Mouse (Mus musculus) CH12.LX (cell line): ENCODE data around the gene Pabpn1. TPM values are rescaled to one million over a fixed set of nuclear protein-coding genes. Genes with fewer than 3 reads are reported as not detected.

Source experiments
- DNase-seq: peaks from one replicate; pipeline ENCODE4 v3.0.0-alpha.2; 2013; ENCODE audit errors: extremely low read depth
- H3K27ac ChIP-seq: 2 replicates; pipeline ENCODE4 v1.5.1; 2012; ENCODE audit warnings: low read depth, mild to moderate bottlenecking, control low read depth, moderate library complexity; ENCODE audit not compliant: insufficient read depth
- H3K27me3 ChIP-seq: replicated peaks from 2 replicates; pipeline ENCODE3; 2012; ENCODE audit warnings: inconsistent platforms
- H3K36me3 ChIP-seq, 2 experiments: replicated peaks in 1 of 2; 2 replicates each; pipeline versions ENCODE3 to v1.6.1; 2012; ENCODE audit warnings: inconsistent platforms in 1 of 2, low read length in 1 of 2, mild to moderate bottlenecking in 1 of 2, mixed read lengths in 1 of 2, moderate library complexity in 1 of 2; ENCODE audit not compliant: control insufficient read depth in 1 of 2, insufficient read depth in 1 of 2
- H3K4me1 ChIP-seq, 2 experiments: 2 replicates each; pipeline ENCODE4 v1.6.1; 2012; ENCODE audit warnings: inconsistent platforms in 1 of 2, moderate library complexity in 1 of 2; ENCODE audit not compliant: insufficient read depth in 2 of 2, control insufficient read depth in 1 of 2
- H3K4me2 ChIP-seq: 2 replicates; pipeline ENCODE4 v1.6.1; 2012; ENCODE audit warnings: low read depth, mild to moderate bottlenecking, control low read depth; ENCODE audit not compliant: poor library complexity, insufficient read depth, severe bottlenecking
- H3K4me3 ChIP-seq, 3 experiments: fragments of 150-350 bp in 1 of 3; sonication (generic) in 1 of 3; replicated peaks in 1 of 3; 2 replicates each; pipeline versions ENCODE3 to v1.5.1; 2011 to 2012; ENCODE audit warnings: low read depth in 2 of 3, low read length in 2 of 3, mild to moderate bottlenecking in 2 of 3, moderate library complexity in 2 of 3, control low read depth in 1 of 3, improper control_type of control experiment in 1 of 3, inconsistent platforms in 1 of 3, mixed read lengths in 1 of 3; ENCODE audit not compliant: poor library complexity in 1 of 3
- H3K79me2 ChIP-seq: replicated peaks from 2 replicates; pipeline ENCODE4 v1.6.1; 2012; ENCODE audit warnings: mild to moderate bottlenecking, moderate library complexity; ENCODE audit not compliant: control insufficient read depth, poor library complexity, insufficient read depth, severe bottlenecking; ENCODE audit errors: extremely low read depth
- H3K9ac ChIP-seq: 2 replicates; pipeline ENCODE4 v1.6.1; 2012; ENCODE audit warnings: low read depth, mild to moderate bottlenecking, control low read depth, moderate library complexity; ENCODE audit not compliant: insufficient read depth
- H3K9me3 ChIP-seq: replicated peaks from 2 replicates; pipeline ENCODE3; 2012; ENCODE audit warnings: low read length, inconsistent platforms, mixed read lengths
- BHLHE40 ChIP-seq: IDR thresholded peaks from 2 replicates; pipeline ENCODE4 v1.6.1; 2011; ENCODE audit warnings: mild to moderate bottlenecking, low read depth, low read length, improper control_type of control experiment
- CHD1 ChIP-seq: IDR thresholded peaks from 2 replicates; pipeline ENCODE4 v1.6.1; 2012; ENCODE audit warnings: low read depth, low read length, improper control_type of control experiment, inconsistent platforms
- CHD2 ChIP-seq: IDR thresholded peaks from 2 replicates; pipeline ENCODE4 v1.6.1; 2011; ENCODE audit warnings: low read length, improper control_type of control experiment
- CTCF ChIP-seq, 2 experiments: IDR thresholded peaks in 1 of 2; conservative IDR thresholded peaks in 1 of 2; 2 replicates each; pipeline ENCODE4 v1.5.1; 2011 to 2012; ENCODE audit warnings: low read depth in 2 of 2, low read length in 2 of 2, improper control_type of control experiment in 1 of 2, inconsistent platforms in 1 of 2, mild to moderate bottlenecking in 1 of 2, moderate library complexity in 1 of 2
- E2F4 ChIP-seq: IDR thresholded peaks from 2 replicates; pipeline ENCODE4 v1.6.1; 2011; ENCODE audit warnings: low read depth, low read length, improper control_type of control experiment; ENCODE audit not compliant: insufficient replicate concordance
- ELF1 ChIP-seq: IDR thresholded peaks from 2 replicates; pipeline ENCODE4 v1.6.1; 2014; ENCODE audit warnings: low read depth, mild to moderate bottlenecking, inconsistent platforms, low read length, improper control_type of control experiment
- EP300 ChIP-seq: IDR thresholded peaks from 2 replicates; pipeline ENCODE4 v1.6.1; 2011; ENCODE audit warnings: low read length, improper control_type of control experiment
- ETS1 ChIP-seq: conservative IDR thresholded peaks from 2 replicates; pipeline ENCODE4 v1.6.1; 2012; ENCODE audit warnings: low read depth, mild to moderate bottlenecking, inconsistent platforms, low read length, improper control_type of control experiment, moderate library complexity
- GABPA ChIP-seq: IDR thresholded peaks from 2 replicates; pipeline ENCODE4 v1.6.1; 2012; ENCODE audit warnings: low read depth, low read length, improper control_type of control experiment, inconsistent platforms; ENCODE audit not compliant: insufficient replicate concordance
- HCFC1 ChIP-seq: IDR thresholded peaks from 2 replicates; pipeline ENCODE4 v1.6.1; 2012; ENCODE audit warnings: low read depth, mild to moderate bottlenecking, inconsistent platforms, low read length, improper control_type of control experiment
- IRF4 ChIP-seq: IDR thresholded peaks from 2 replicates; pipeline ENCODE4 v1.6.1; 2014; ENCODE audit warnings: low read depth, mild to moderate bottlenecking, inconsistent platforms, low read length, improper control_type of control experiment
- JUN ChIP-seq: IDR thresholded peaks from 2 replicates; pipeline ENCODE4 v1.6.1; 2011; ENCODE audit warnings: low read depth, mild to moderate bottlenecking, low read length, improper control_type of control experiment, moderate library complexity; ENCODE audit not compliant: insufficient read depth
- JUND ChIP-seq: conservative IDR thresholded peaks from 2 replicates; pipeline ENCODE4 v1.6.1; 2011; ENCODE audit warnings: low read depth, low read length, improper control_type of control experiment
- KAT2A ChIP-seq: IDR thresholded peaks from 2 replicates; pipeline ENCODE4 v1.6.1; 2012; ENCODE audit warnings: low read length, improper control_type of control experiment, inconsistent platforms; ENCODE audit not compliant: insufficient replicate concordance
- MAFK ChIP-seq: IDR thresholded peaks from 2 replicates; pipeline ENCODE4 v1.6.1; 2011; ENCODE audit warnings: low read length, improper control_type of control experiment; ENCODE audit not compliant: insufficient replicate concordance
- MAX ChIP-seq: IDR thresholded peaks from 2 replicates; pipeline ENCODE4 v1.6.1; 2011; ENCODE audit warnings: low read length, improper control_type of control experiment
- MAZ ChIP-seq: IDR thresholded peaks from 2 replicates; pipeline ENCODE4 v1.6.1; 2012; ENCODE audit warnings: low read depth, mild to moderate bottlenecking, inconsistent platforms, low read length, improper control_type of control experiment, moderate library complexity
- MEF2A ChIP-seq: IDR thresholded peaks from 2 replicates; pipeline ENCODE4 v1.6.1; 2014; ENCODE audit warnings: low read depth, mild to moderate bottlenecking, inconsistent platforms, low read length, improper control_type of control experiment, borderline replicate concordance
- MXI1 ChIP-seq: IDR thresholded peaks from 2 replicates; pipeline ENCODE4 v1.6.1; 2011; ENCODE audit warnings: mild to moderate bottlenecking, low read depth, low read length, improper control_type of control experiment
- MYC ChIP-seq: IDR thresholded peaks from 2 replicates; pipeline ENCODE4 v1.6.1; 2011; ENCODE audit warnings: low read depth, mild to moderate bottlenecking, improper control_type of control experiment, low read length
- NELFE ChIP-seq: IDR thresholded peaks from 2 replicates; pipeline ENCODE4 v1.6.1; 2011; ENCODE audit warnings: low read depth, low read length, improper control_type of control experiment
- NRF1 ChIP-seq: IDR thresholded peaks from 2 replicates; pipeline ENCODE4 v1.6.1; 2014; ENCODE audit warnings: low read depth, mild to moderate bottlenecking, inconsistent platforms, low read length, improper control_type of control experiment, moderate library complexity
- PAX5 ChIP-seq: IDR thresholded peaks from 2 replicates; pipeline ENCODE4 v1.6.1; 2012; ENCODE audit warnings: low read length, inconsistent platforms, mixed read lengths
- POLR2A ChIP-seq: IDR thresholded peaks from 2 replicates; pipeline ENCODE4 v1.6.1; 2011; ENCODE audit warnings: low read depth, mild to moderate bottlenecking, improper control_type of control experiment, low read length
- POLR2AphosphoS2 ChIP-seq: IDR thresholded peaks from 2 replicates; pipeline ENCODE4 v1.6.1; 2011; ENCODE audit warnings: low read depth, low read length, improper control_type of control experiment
- RAD21 ChIP-seq: IDR thresholded peaks from 2 replicates; pipeline ENCODE4 v1.6.1; 2011; ENCODE audit warnings: low read depth, mild to moderate bottlenecking, low read length, improper control_type of control experiment, moderate library complexity
- RCOR1 ChIP-seq: conservative IDR thresholded peaks from 2 replicates; pipeline ENCODE4 v1.6.1; 2012; ENCODE audit warnings: low read depth, mild to moderate bottlenecking, inconsistent platforms, low read length, improper control_type of control experiment
- SIN3A ChIP-seq: IDR thresholded peaks from 2 replicates; pipeline ENCODE4 v1.6.1; 2012; ENCODE audit warnings: low read length, improper control_type of control experiment, inconsistent platforms
- SMC3 ChIP-seq: IDR thresholded peaks from 2 replicates; pipeline ENCODE4 v1.6.1; 2011; ENCODE audit warnings: low read depth, low read length, improper control_type of control experiment
- TBP ChIP-seq: conservative IDR thresholded peaks from 2 replicates; pipeline ENCODE4 v1.6.1; 2011; ENCODE audit warnings: low read depth, low read length, improper control_type of control experiment
- TCF12 ChIP-seq: IDR thresholded peaks from 2 replicates; pipeline ENCODE4 v1.6.1; 2014; ENCODE audit warnings: low read depth, mild to moderate bottlenecking, inconsistent platforms, low read length, improper control_type of control experiment
- UBTF ChIP-seq: IDR thresholded peaks from 2 replicates; pipeline ENCODE4 v1.6.1; 2012; ENCODE audit warnings: low read depth, mild to moderate bottlenecking, inconsistent platforms, low read length, improper control_type of control experiment, moderate library complexity
- USF1 ChIP-seq: IDR thresholded peaks from 2 replicates; pipeline ENCODE4 v1.6.1; 2014; ENCODE audit warnings: low read depth, mild to moderate bottlenecking, inconsistent platforms, low read length, improper control_type of control experiment
- USF2 ChIP-seq: conservative IDR thresholded peaks from 2 replicates; pipeline ENCODE4 v1.6.1; 2011; ENCODE audit warnings: low read depth, low read length, improper control_type of control experiment
- ZC3H11A ChIP-seq: IDR thresholded peaks from 2 replicates; pipeline ENCODE4 v1.6.1; 2012; ENCODE audit warnings: low read depth, mild to moderate bottlenecking, inconsistent platforms, low read length, improper control_type of control experiment
- ZKSCAN1 ChIP-seq: IDR thresholded peaks from 2 replicates; pipeline ENCODE4 v1.6.1; 2012; ENCODE audit warnings: low read depth, inconsistent platforms, low read length, improper control_type of control experiment, borderline replicate concordance
- ZMIZ1 ChIP-seq: IDR thresholded peaks from 2 replicates; pipeline ENCODE4 v1.6.1; 2012; ENCODE audit warnings: low read depth, mild to moderate bottlenecking, inconsistent platforms, low read length, improper control_type of control experiment
- ZNF384 ChIP-seq: IDR thresholded peaks from 2 replicates; pipeline ENCODE4 v1.6.1; 2012; ENCODE audit warnings: low read depth, low read length, improper control_type of control experiment, inconsistent platforms
- dilution Hi-C: fragments of 300-500 bp; cut with MboI; formaldehyde crosslinking; loops from 2 replicates; pipeline ENCODE4 v1.14.3; 2020; ENCODE audit warnings: low sequenced_read_pairs; ENCODE audit not compliant: extremely low pct_unique_long_range_greater_than_20kb, extremely low pct_ligation_motif_present
- in situ Hi-C: fragments of 300-500 bp; cut with MboI; formaldehyde crosslinking; loops from 3 replicates; pipeline ENCODE4 v1.14.3; 2019; ENCODE audit warnings: low sequenced_read_pairs, low pct_ligation_motif_present, low pct_unique_long_range_greater_than_20kb, mixed read lengths
- polyA plus RNA-seq: library from polyadenylated mRNA; unstranded; fragments of >175 nt; gene quantifications from 2 replicates; pipeline ENCODE4 v1.2.1, GENCODE M21; 2012; ENCODE audit warnings: low read depth; ENCODE audit not compliant: insufficient read length
- total RNA-seq, 2 experiments: library from RNA; depleted of rRNA; stranded (reverse); fragments of 300-350 nt in 1 of 2; fragments of >200 nt in 1 of 2; gene quantifications; 2 replicates each; pipeline ENCODE4 v1.2.3; 2012 to 2014

The Pabpn1 gene
- total and polyA plus RNA-seq, 3 experiments: 56.8 to 275 (median 88.0) TPM

DNA sequence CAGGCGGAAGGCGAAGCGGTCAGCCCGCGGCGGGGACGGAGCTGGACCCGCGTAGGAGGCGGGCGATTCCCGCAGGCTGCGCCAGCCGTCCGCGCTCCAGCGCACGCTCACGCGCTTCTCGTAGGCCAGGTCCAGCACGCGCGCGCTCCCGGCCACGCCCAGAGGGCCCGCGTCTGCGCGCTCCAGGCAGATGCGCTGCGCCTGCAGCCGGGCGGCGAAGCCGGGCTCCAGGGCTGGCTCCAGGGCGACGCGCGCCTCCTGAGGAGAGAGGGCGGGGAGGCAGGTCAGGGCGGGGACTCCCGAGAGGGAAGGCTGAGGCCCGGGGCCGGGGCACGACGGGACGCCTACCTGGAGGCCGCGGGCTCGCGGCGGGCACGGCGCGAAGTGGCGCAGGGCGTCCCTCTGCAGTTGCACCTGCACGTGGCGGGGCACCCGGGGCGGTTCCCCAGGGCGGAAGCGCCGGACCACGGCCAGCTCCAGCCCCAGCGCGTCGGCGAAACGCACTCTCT lies 15.7 kb upstream of the Pabpn1 start:
- Histone ChIP-seq H3K27ac (no peak overlapping the region), H3K36me3 (no peaks in the 10 kb centered on the region), H3K4me1 (peaks cover 2 to 14% of the 10 kb centered on the region in 2 experiments), H3K9me3 (no peaks in the 10 kb centered on the region), H3K27me3 (peaks cover 35% of the 10 kb centered on the region), H3K4me2 (peak overlapping the region; percentile 46), H3K79me2 (no peaks in the 10 kb centered on the region), H3K4me3 (peak overlapping the region; percentile 49 to 96 (median 66)), H3K9ac (peak overlapping the region; percentile 75)
- peak; percentile 76 for DNase-seq
- TF ChIP-seq MAFK (no peak), BHLHE40 (peak; percentile 88), TBP (no peak), KAT2A (no peak), ZC3H11A (no peak), NRF1 (peak; percentile 84), RAD21 (no peak), CTCF (conservative IDR thresholded peaks at IDR 0.05 in 1 of 2, IDR thresholded peaks at IDR 0.05 in 1 of 2; ENCODE audit: low read depth in 2 of 2, low read length in 2 of 2) (no peak), GABPA (no peak), IRF4 (no peak; the same call in 1 of the 2 replicates), USF1 (no peak), E2F4 (no peak), UBTF (peak; percentile 90), CHD1 (no peak), MXI1 (peak; percentile 93), RCOR1 (no peak), JUND (no peak), ETS1 (no peak), POLR2A (peak; percentile 74), ZMIZ1 (peak; percentile 75), CHD2 (no peak), MAX (peak; percentile 84; the same call in 1 of the 2 replicates), ELF1 (peak; percentile 57; the same call in 1 of the 2 replicates), SMC3 (no peak), MAZ (no peak), USF2 (no peak), TCF12 (peak; percentile 67), EP300 (no peak), SIN3A (peak; percentile 47; the same call in 1 of the 2 replicates), ZNF384 (no peak), MEF2A (no peak), HCFC1 (no peak), MYC (peak; percentile 13; the same call in 1 of the 2 replicates), NELFE (peak; percentile 72), JUN (no peak), POLR2AphosphoS2 (no peak), ZKSCAN1 (no peak), PAX5 (no peak)
- in situ Hi-C loops: no loop called here
- dilution Hi-C loops: no loop called here
